Mouse (Mus musculus) intestine, embryonic 15.5 days (tissue): ENCODE measurements at regions not wholly inside any gene's neighbourhood (a gene's known extent, or its start where the extent isn't known, plus 50 kb on each side); places are given as distances from the start of the nearest gene placed in this dataset.

Source experiments
- ATAC-seq: fragments of 200-750 bp; cut with Nextera tagmentation; 2 replicates; pipeline ENCODE4 v1.8.0; 2017; ENCODE audit warnings: moderate TSS enrichment, moderate library complexity
- H3K27ac ChIP-seq: fragments of 300-500 bp; sonication (generic); 2 replicates; pipeline ENCODE4 v1.5.1; 2015; ENCODE audit warnings: mild to moderate bottlenecking, inconsistent platforms
- H3K27me3 ChIP-seq: fragments of 300-500 bp; sonication (generic); replicated peaks from 2 replicates; pipeline ENCODE4 v1.6.1; 2015; ENCODE audit warnings: inconsistent platforms
- H3K36me3 ChIP-seq: fragments of 300-500 bp; sonication (generic); 2 replicates; pipeline ENCODE4 v1.6.1; 2015; ENCODE audit warnings: inconsistent platforms
- H3K4me1 ChIP-seq: fragments of 300-500 bp; sonication (generic); replicated peaks from 2 replicates; pipeline ENCODE4 v1.6.1; 2015; ENCODE audit warnings: inconsistent platforms
- H3K4me2 ChIP-seq: fragments of 300-500 bp; sonication (generic); replicated peaks from 2 replicates; pipeline ENCODE4 v1.6.1; 2015; ENCODE audit warnings: mild to moderate bottlenecking, inconsistent platforms
- H3K4me3 ChIP-seq: fragments of 300-500 bp; sonication (generic); replicated peaks from 2 replicates; pipeline ENCODE4 v1.5.1; 2015; ENCODE audit warnings: inconsistent platforms
- H3K9ac ChIP-seq: fragments of 300-500 bp; sonication (generic); 2 replicates; pipeline ENCODE4 v1.6.1; 2015; ENCODE audit warnings: inconsistent platforms
- H3K9me3 ChIP-seq: fragments of 300-500 bp; sonication (generic); 2 replicates; pipeline ENCODE4 v1.6.1; 2016; ENCODE audit warnings: inconsistent platforms
- WGBS: fragments of 180-500 bp; shearing (Covaris S2); methylation state at CpG from one replicate; pipeline ENCODE4 v1.1.7; 2015; 5-methylcytosine and 5-hydroxymethylcytosine counted together

DNA sequence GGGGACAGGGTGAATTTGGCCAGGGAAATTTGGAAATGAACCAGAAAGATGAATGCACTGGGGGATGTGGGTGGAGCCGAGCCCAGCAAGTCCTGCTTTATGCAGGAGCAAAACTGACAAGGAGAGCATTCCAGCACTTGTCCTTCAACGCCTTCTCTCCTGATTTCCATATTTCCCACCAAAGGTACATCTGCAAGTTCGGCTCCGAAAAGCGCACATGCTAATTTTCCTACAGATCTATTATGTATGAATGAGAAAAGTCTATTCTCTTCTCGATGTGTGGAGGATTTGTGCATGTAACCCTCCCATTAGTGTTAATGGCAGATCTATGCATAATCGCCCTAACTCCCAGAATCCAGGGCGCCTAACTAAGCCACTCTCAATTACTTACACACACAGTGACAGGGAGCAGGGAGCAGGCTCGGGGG, 190.8 kb downstream of the Zfp326 start:
- Histone ChIP-seq H3K9ac (no peak overlapping the region), H3K27me3 (no peaks in the 10 kb centered on the region), H3K27ac (no peak overlapping the region), H3K4me2 (no peak overlapping the region), H3K4me1 (no peaks in the 10 kb centered on the region), H3K9me3 (no peaks in the 10 kb centered on the region), H3K36me3 (no peaks in the 10 kb centered on the region), H3K4me3 (no peak overlapping the region)
- no peak for ATAC-seq
- 79% methylated on average over 9 of the region's 9 CpGs for WGBS

DNA sequence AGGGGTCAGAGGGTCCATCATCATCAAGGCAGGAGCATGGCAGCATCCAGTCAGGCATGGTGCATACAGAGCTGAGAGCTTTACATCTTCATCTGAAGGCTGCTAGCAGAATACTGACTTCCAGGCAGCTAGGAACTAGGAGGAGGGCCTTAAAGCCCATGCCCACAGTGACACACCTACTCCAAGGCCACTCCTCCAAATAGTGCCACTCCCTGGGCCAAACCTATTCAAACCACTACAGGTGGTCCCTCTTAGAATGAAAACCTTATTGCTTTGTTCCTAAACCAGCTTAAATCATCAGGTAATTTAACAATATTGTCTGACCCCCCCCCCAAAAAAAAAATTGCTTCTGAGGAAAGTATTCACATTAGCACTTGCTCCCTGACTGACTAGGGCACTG, 190.3 kb downstream of the Zfp326 start:
- H3K4me2 ChIP-seq, result no peak overlapping the region
- H3K27ac ChIP-seq, result no peak overlapping the region
- H3K27me3 ChIP-seq, result no peaks in the 10 kb centered on the region
- no peak overlapping the region for H3K9ac ChIP-seq
- no peaks in the 10 kb centered on the region for H3K4me1 ChIP-seq
- no peak overlapping the region for H3K4me3 ChIP-seq
- no peak for ATAC-seq
- H3K36me3 ChIP-seq, result no peaks in the 10 kb centered on the region
- H3K9me3 ChIP-seq, result no peaks in the 10 kb centered on the region

DNA sequence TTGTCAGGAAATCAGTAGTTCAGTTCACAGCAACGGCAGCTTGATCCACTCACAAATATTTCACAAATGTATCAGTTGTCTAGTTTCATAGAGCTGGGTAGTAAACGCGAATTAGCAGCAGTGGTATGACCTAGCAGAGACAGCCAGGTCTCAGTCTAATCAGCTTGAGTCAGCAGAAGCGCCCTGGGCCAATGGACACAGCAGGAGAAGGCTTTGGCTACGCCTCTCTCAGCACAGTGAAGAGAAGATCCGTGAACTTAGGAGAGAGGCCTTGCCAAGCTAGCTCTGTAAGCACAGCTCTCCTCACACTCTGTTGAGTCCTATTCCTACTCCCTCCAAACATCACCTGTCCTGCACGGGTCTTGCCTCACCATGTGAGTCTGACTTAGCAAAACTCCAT, 188.0 kb downstream of the Zfp326 start:
- H3K9ac ChIP-seq, result no peak overlapping the region
- no peak for ATAC-seq
- H3K4me3 ChIP-seq, result no peak overlapping the region
- no peaks in the 10 kb centered on the region for H3K36me3 ChIP-seq
- no peaks in the 10 kb centered on the region for H3K9me3 ChIP-seq
- WGBS, result 88% methylated on average over 7 of the region's 7 CpGs
- no peaks in the 10 kb centered on the region for H3K4me1 ChIP-seq
- H3K4me2 ChIP-seq, result no peak overlapping the region
- no peak overlapping the region for H3K27ac ChIP-seq
- H3K27me3 ChIP-seq, result no peaks in the 10 kb centered on the region

DNA sequence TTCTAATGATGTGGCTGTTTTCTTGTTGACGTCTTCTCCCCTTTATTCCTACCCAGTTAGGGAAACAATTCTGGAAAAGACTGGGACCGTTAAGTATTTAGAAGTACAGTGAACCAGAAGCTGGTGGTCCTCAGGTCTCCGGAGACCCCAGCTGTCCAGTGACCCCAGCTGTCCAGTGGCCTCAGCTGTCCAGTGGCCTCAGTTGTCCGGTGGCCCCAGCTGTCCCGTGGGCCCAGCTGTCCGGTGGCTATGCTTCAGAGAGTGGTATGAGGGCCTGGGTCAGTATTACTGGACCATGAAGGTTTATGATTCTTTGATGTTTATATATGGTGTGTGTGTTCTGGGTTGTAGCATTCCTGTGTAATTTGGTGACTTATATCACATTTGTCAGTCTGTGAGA, 186.6 kb downstream of the Zfp326 start:
- H3K27ac ChIP-seq, result no peak overlapping the region
- no peaks in the 10 kb centered on the region for H3K36me3 ChIP-seq
- 83% methylated on average over 6 of the region's 6 CpGs for WGBS
- no peaks in the 10 kb centered on the region for H3K9me3 ChIP-seq
- H3K9ac ChIP-seq, result no peak overlapping the region
- ATAC-seq, result no peak
- H3K27me3 ChIP-seq, result no peaks in the 10 kb centered on the region
- no peaks in the 10 kb centered on the region for H3K4me1 ChIP-seq
- H3K4me3 ChIP-seq, result no peak overlapping the region
- no peak overlapping the region for H3K4me2 ChIP-seq

DNA sequence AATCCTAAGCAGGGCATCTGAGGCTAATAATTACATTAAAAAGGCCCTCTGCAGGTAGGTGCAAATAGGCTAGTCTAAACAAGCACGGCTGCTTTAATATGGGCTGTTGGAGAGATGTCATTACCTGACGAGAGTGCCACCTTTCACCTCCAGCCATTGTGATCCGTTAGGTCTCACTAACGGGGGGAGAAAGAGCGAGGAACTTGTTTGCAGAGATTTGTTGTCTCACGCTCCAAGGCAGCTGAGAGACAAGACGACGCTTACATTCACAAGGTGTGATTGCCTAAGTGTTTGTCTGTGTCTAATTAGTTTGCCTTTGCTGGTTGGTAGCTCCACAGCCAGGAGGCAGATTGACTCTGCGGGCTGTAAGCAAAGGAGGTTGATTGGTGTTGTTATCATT, 180.3 kb downstream of the Zfp326 start:
- ATAC-seq, result no peak
- no peaks in the 10 kb centered on the region for H3K36me3 ChIP-seq
- 16% methylated on average over 9 of the region's 9 CpGs for WGBS
- H3K27me3 ChIP-seq, result no peaks in the 10 kb centered on the region
- no peaks in the 10 kb centered on the region for H3K4me1 ChIP-seq
- H3K27ac ChIP-seq, result no peak overlapping the region
- no peak overlapping the region for H3K9ac ChIP-seq
- no peaks in the 10 kb centered on the region for H3K9me3 ChIP-seq
- H3K4me3 ChIP-seq, result no peak overlapping the region
- no peak overlapping the region for H3K4me2 ChIP-seq

DNA sequence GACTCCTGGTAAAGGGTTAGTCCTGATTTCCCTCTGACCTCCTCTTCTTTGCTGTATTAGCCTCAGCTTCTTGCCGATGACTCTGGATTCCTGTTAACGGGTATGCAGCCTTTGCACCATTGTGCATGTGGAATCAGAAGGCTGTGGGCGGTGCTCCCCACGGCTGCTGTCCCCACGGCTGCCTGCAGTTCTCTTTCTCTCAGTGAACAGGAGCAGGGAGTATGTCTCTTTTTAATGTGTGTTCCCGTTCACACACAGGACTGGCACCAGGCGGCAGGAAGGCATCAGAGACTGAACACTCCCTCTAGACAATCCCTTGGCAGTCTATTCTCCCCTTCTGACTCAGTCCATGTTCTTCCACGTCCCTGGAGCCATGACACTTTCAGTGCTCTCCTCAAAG, 178.9 kb downstream of the Zfp326 start:
- no peaks in the 10 kb centered on the region for H3K27me3 ChIP-seq
- no peaks in the 10 kb centered on the region for H3K36me3 ChIP-seq
- no peaks in the 10 kb centered on the region for H3K9me3 ChIP-seq
- H3K27ac ChIP-seq, result no peak overlapping the region
- no peak overlapping the region for H3K4me2 ChIP-seq
- no peak for ATAC-seq
- no peaks in the 10 kb centered on the region for H3K4me1 ChIP-seq
- WGBS, result 34% methylated on average over 8 of the region's 8 CpGs
- H3K9ac ChIP-seq, result no peak overlapping the region
- no peak overlapping the region for H3K4me3 ChIP-seq

DNA sequence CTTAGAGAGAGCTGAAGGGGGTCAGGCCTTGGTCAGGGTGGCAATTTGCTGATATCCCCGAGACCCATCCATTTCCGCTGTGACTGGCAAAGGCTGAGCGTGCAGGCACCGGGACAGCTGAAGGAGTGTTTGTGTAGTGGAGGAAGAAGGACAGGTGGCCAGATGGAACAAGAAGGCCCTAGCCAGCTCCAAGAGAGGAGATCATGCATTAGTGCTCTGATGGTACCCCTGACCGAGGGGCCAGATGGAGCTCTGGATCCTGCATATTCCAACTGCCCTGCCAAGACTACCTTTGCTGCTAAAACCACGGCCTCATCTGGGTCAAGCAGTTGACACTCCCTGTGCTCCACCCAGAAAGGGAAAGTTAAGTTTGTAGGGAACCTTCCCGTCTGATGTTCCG, 174.7 kb downstream of the Zfp326 start:
- no peak overlapping the region for H3K9ac ChIP-seq
- 87% methylated on average over 8 of the region's 8 CpGs for WGBS
- H3K36me3 ChIP-seq, result no peaks in the 10 kb centered on the region
- H3K9me3 ChIP-seq, result no peaks in the 10 kb centered on the region
- no peak overlapping the region for H3K27ac ChIP-seq
- no peak overlapping the region for H3K4me2 ChIP-seq
- H3K27me3 ChIP-seq, result no peaks in the 10 kb centered on the region
- H3K4me3 ChIP-seq, result no peak overlapping the region
- no peak for ATAC-seq
- H3K4me1 ChIP-seq, result no peaks in the 10 kb centered on the region

DNA sequence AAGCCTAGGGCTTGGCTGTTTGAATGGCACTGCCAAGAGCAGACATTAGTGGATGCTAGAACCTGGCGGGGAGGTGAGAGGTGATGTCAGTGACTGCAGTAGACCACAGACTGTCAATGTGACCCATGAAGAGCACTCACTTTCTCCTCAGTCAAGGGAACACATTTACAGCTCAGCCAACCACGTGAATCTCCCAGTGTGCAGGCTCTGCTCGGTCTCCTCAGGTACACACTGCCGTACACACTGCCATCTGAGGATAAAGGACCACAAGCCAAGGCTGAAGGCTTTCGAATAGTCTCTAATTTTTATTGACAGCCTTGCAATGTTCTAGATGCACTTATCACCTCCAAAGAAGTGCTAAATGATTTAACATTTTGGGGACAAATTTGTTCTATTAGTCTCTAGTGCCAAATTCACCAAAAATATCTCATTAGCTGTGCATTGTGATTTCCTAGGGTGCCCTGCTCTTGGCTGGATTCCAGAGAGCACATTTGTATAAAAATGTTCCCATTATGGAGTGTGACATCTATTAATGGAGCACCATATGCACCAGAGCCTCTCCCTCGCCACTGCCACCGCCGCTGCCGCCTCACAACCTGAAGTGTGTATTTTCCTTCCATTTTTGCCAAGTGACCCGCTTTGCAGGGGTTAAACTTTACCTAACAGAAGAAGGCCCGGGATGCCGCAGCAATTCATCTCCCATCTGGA, 168.7 kb downstream of the Zfp326 start:
- no peak overlapping the region for H3K4me3 ChIP-seq
- H3K36me3 ChIP-seq, result no peaks in the 10 kb centered on the region
- WGBS, result 84% methylated on average over 12 of the region's 12 CpGs
- no peaks in the 10 kb centered on the region for H3K9me3 ChIP-seq
- H3K4me1 ChIP-seq, result no peaks in the 10 kb centered on the region
- H3K9ac ChIP-seq, result no peak overlapping the region
- no peak for ATAC-seq
- H3K27ac ChIP-seq, result no peak overlapping the region
- no peak overlapping the region for H3K4me2 ChIP-seq
- no peaks in the 10 kb centered on the region for H3K27me3 ChIP-seq

DNA sequence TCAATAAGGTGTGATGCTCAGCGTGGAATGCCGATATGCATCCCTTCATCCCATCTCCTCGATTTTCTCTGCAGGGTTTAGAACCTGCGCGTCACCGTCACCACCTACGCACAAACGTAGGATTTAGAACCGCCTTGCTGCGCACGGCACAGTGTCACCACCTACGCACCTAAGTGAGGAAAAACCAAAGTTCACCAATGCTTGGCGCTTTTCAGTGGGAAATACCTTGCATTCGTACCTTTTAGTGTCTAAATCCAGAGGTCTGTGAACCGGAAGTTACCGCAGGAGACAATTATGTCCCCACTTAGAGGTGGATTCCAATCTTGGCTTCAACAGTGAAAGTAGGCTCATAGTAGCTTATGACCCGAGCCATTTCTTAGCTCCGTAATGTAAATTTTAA, 162.0 kb downstream of the Zfp326 start:
- Histone ChIP-seq H3K4me3 (no peak overlapping the region), H3K9ac (no peak overlapping the region), H3K36me3 (no peaks in the 10 kb centered on the region), H3K4me1 (no peaks in the 10 kb centered on the region), H3K27ac (no peak overlapping the region), H3K27me3 (no peaks in the 10 kb centered on the region), H3K4me2 (no peak overlapping the region), H3K9me3 (no peaks in the 10 kb centered on the region)
- ATAC-seq, result no peak
- WGBS, result 94% methylated on average over 18 of the region's 18 CpGs

DNA sequence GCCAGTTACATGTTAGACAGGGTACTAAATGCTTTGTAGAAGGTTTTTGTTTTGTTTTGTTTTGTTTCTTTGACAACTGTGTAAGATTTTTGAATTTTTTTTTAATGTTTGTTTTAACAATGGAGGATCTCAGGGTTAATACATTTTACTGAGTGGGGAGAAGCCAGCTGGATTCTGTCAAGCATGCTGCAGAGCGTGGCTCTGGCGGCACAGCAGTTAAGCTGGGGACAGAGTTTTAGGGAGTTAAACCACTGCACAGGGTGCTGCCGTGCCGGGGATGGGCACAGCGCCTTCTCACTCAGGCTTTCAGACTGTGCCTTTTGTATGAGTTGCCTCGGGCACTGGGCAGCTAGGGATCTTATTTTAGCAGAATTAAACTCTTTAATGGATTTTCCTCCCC, 159.8 kb downstream of the Zfp326 start:
- Histone ChIP-seq H3K4me1 (no peaks in the 10 kb centered on the region), H3K4me3 (no peak overlapping the region), H3K27ac (no peak overlapping the region), H3K27me3 (no peaks in the 10 kb centered on the region), H3K9ac (no peak overlapping the region), H3K4me2 (no peak overlapping the region), H3K9me3 (no peaks in the 10 kb centered on the region), H3K36me3 (no peaks in the 10 kb centered on the region)
- ATAC-seq, result no peak
- 31% methylated on average over 6 of the region's 6 CpGs for WGBS

DNA sequence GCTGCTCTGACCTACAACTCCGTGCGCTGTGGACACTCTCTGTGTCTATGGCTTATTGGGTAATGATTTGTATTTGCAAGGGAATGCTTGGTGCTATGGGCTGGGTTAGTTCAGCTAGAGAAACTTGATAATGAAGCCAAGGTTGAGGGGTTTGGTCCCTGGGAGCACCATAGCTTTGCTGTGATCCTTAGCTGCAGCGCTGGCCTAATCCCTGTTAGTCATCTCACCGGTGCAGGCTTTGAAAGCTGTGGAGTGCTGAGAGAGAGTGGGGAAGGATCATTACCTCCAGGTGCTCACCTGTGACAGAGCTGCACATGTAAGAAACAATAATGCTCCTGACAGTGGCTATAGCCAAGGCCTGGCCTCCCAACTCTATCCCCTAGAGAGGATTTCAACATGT, 156.6 kb downstream of the Zfp326 start:
- Histone ChIP-seq H3K9ac (no peak overlapping the region), H3K4me2 (no peak overlapping the region), H3K4me1 (no peaks in the 10 kb centered on the region), H3K27me3 (no peaks in the 10 kb centered on the region), H3K27ac (no peak overlapping the region), H3K9me3 (no peaks in the 10 kb centered on the region), H3K4me3 (no peak overlapping the region), H3K36me3 (no peaks in the 10 kb centered on the region)
- 82% methylated on average over 4 of the region's 4 CpGs for WGBS
- ATAC-seq, result no peak

DNA sequence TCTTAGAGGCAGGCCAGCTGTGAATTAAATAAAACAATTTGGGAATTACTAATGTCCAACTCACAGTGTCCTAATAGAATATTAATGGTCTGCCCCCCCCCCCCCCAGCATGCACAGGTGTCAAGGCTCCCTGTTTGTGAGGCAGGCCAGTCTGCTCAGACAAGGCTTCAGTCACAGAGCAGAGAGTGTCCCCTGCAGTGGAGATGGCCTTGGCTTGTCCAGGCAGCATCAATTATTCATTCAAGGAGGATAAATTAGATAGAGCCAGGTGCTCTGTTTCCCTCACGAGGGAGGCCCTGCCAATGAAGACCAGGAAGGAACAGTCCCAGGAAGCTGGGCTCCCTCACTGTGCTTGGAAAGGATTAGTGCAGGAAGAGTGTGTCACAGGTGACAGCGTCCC, 150.5 kb downstream of the Zfp326 start:
- Histone ChIP-seq H3K4me1 (no peaks in the 10 kb centered on the region), H3K4me3 (no peak overlapping the region), H3K9me3 (no peaks in the 10 kb centered on the region), H3K9ac (no peak overlapping the region), H3K27me3 (no peaks in the 10 kb centered on the region), H3K4me2 (no peak overlapping the region), H3K27ac (no peak overlapping the region), H3K36me3 (no peaks in the 10 kb centered on the region)
- ATAC-seq, result peak; percentile 34; the same call in 1 of the 2 replicates
- WGBS, result 50% methylated on average over 2 of the region's 2 CpGs

DNA sequence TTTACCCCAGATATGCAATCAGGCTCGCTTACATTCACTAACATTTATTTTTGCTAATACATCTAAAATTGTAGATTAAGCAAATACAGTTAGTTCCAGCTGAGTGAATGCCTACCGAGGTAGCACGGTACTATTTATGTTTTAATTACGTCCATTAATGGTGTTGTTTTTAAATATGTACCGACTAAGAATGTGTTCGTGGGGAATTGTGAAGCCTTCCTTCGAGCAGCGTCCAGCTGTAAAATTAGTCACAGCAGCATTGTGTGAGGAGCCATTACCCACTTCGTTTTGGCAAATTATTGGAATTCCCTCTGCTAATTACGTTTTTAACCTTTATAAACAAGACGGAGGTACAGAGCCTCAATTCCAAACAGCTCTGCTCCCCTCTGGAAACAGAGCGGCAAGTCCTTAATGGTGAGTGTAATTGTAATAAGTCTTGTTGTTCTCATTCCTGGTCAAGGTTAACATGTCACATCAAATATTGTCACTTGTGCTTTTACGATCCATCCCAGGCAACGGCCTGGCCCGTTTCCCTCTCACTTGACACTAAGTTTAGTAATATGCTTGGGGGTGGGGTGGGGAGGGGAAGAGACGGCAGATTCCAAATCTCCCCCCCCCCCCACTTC, 128.0 kb downstream of the Zfp326 start:
- H3K27me3 ChIP-seq, result no peaks in the 10 kb centered on the region
- H3K27ac ChIP-seq, result no peak overlapping the region
- no peak overlapping the region for H3K4me2 ChIP-seq
- no peak overlapping the region for H3K9ac ChIP-seq
- H3K36me3 ChIP-seq, result no peaks in the 10 kb centered on the region
- ATAC-seq, result no peak
- no peak overlapping the region for H3K4me3 ChIP-seq
- 32% methylated on average over 16 of the region's 16 CpGs for WGBS
- no peaks in the 10 kb centered on the region for H3K4me1 ChIP-seq
- H3K9me3 ChIP-seq, result no peaks in the 10 kb centered on the region
